Mouse (Mus musculus) G1E (cell line): ENCODE measurements at regions not wholly inside any gene's neighbourhood (a gene's known extent, or its start where the extent isn't known, plus 50 kb on each side); places are given as distances from the start of the nearest gene placed in this dataset.

Source experiments
- ATAC-seq: 2 replicates; pipeline ENCODE4 v1.8.0; 2016; ENCODE audit warnings: mild to moderate bottlenecking; ENCODE audit not compliant: insufficient number of reproducible peaks, poor library complexity, low FRiP score, severe bottlenecking; ENCODE audit errors: extremely low read depth
- DNase-seq: peaks from one replicate; pipeline ENCODE4 v3.0.0; 2012; ENCODE audit warnings: low spot score
- H3K27me3 ChIP-seq: 2 replicates; pipeline ENCODE4 v1.6.1; 2012; ENCODE audit warnings: mild to moderate bottlenecking, low read length, inconsistent platforms; ENCODE audit not compliant: insufficient read depth
- H3K36me3 ChIP-seq: replicated peaks from 2 replicates; pipeline ENCODE3; 2012; ENCODE audit warnings: mild to moderate bottlenecking, inconsistent platforms
- H3K4me1 ChIP-seq: 2 replicates; pipeline ENCODE4 v1.6.1; 2012; ENCODE audit warnings: low read depth, low read length, inconsistent platforms, mixed read lengths; ENCODE audit not compliant: insufficient read depth
- H3K4me3 ChIP-seq: 2 replicates; pipeline ENCODE4 v1.5.1; 2012; ENCODE audit warnings: low read depth, mild to moderate bottlenecking, inconsistent platforms, low read length, moderate library complexity, mixed read lengths
- H3K9me3 ChIP-seq: replicated peaks from 2 replicates; pipeline ENCODE4 v1.6.1; 2012; ENCODE audit warnings: inconsistent platforms
- CTCF ChIP-seq: IDR thresholded peaks from 2 replicates; pipeline ENCODE4 v1.5.1; 2012; ENCODE audit warnings: low read depth, low read length, inconsistent platforms, mixed read lengths
- GATA1 ChIP-seq: IDR thresholded peaks from 2 replicates; pipeline ENCODE4 v1.6.1; 2012; ENCODE audit warnings: borderline replicate concordance, low read length, inconsistent platforms, mixed read lengths
- GATA2 ChIP-seq: IDR thresholded peaks from 2 replicates; pipeline ENCODE4 v1.6.1; 2012; ENCODE audit warnings: low read depth, low read length, inconsistent platforms, borderline replicate concordance
- POLR2AphosphoS5 ChIP-seq: IDR thresholded peaks from 2 replicates; pipeline ENCODE4 v1.6.1; 2012; ENCODE audit warnings: low read depth, low read length, inconsistent platforms; ENCODE audit not compliant: insufficient replicate concordance
- TAL1 ChIP-seq: conservative IDR thresholded peaks from 2 replicates; pipeline ENCODE4 v1.6.1; 2012; ENCODE audit warnings: low read depth, low read length, inconsistent platforms, mixed read lengths

- TF ChIP-seq TAL1, result no peak
- Histone ChIP-seq H3K9me3 (no peaks in the 10 kb centered on the region), H3K27me3 (peaks cover 5% of the 10 kb centered on the region; the same call in 1 of the 2 replicates), H3K36me3 (no peaks in the 10 kb centered on the region), H3K4me3 (no peak overlapping the region), H3K4me1 (no peaks in the 10 kb centered on the region; the same call in 1 of the 2 replicates)
- ATAC-seq, result no peak
- DNase-seq, result no peak
Observed at GRCm38 (mm10) chr2:103168266-103168665, 94.8 kb downstream of the Apip start.

GRCm38 (mm10) chr2:103177361-103177760, 103.9 kb downstream of the Apip start:
- no peak for TF ChIP-seq GATA1

GRCm38 (mm10) chr2:103180298-103180927, 106.9 kb downstream of the Apip start:
- no peaks in the 10 kb centered on the region for H3K36me3 ChIP-seq
- ATAC-seq, result no peak
- DNase-seq, result no peak
- H3K4me1 ChIP-seq, result no peaks in the 10 kb centered on the region
- TF ChIP-seq GATA2 (no peak), POLR2AphosphoS5 (no peak), TAL1 (no peak), CTCF (no peak), GATA1 (no peak)
- H3K27me3 ChIP-seq, result peaks cover 23% of the 10 kb centered on the region
- H3K9me3 ChIP-seq, result no peaks in the 10 kb centered on the region
- no peak overlapping the region for H3K4me3 ChIP-seq

More at GRCm38 (mm10) chr2:103177361-103177760, 103.9 kb downstream of the Apip start:
- Histone ChIP-seq H3K36me3 (no peaks in the 10 kb centered on the region), H3K4me1 (no peaks in the 10 kb centered on the region), H3K4me3 (no peak overlapping the region), H3K27me3 (peaks cover 21% of the 10 kb centered on the region), H3K9me3 (no peaks in the 10 kb centered on the region)
- DNase-seq (no peak), ATAC-seq (no peak)

GRCm38 (mm10) chr2:103186751-103187260, 113.3 kb downstream of the Apip start:
- H3K4me3 ChIP-seq, result no peak overlapping the region
- no peaks in the 10 kb centered on the region for H3K36me3 ChIP-seq
- TF ChIP-seq GATA1 (no peak), TAL1 (no peak), CTCF (no peak), POLR2AphosphoS5 (no peak), GATA2 (no peak)
- DNase-seq, result no peak
- no peaks in the 10 kb centered on the region for H3K9me3 ChIP-seq
- ATAC-seq, result no peak
- H3K27me3 ChIP-seq, result peaks cover 23% of the 10 kb centered on the region
- H3K4me1 ChIP-seq, result no peaks in the 10 kb centered on the region

DNA sequence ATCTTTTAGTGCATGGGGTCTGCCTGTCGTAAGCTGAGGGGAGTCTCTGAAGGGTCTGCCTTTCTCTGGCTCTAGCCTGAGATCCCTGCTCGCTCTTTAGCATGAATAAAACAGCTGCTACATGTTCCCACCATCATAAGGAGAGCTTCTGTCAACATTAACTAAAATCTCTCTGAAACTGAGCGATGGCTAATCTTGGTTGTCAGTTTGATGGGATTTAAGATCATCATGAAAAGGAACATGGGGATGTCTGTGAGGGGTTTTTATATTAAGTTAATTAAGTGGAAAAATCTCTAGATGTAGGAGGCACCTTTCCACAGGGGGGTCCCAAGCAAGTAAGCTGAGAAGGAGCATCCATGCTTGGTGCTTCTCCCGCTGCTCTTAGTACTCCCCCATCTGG, 110.5 kb downstream of the Ehf start:
- Histone ChIP-seq H3K36me3 (no peaks in the 10 kb centered on the region), H3K9me3 (no peaks in the 10 kb centered on the region), H3K4me1 (no peaks in the 10 kb centered on the region), H3K27me3 (peaks cover 17% of the 10 kb centered on the region), H3K4me3 (no peak overlapping the region)
- DNase-seq, result no peak
- ATAC-seq, result no peak
- TF ChIP-seq POLR2AphosphoS5, result no peak
- no peak for TF ChIP-seq GATA2
- TF ChIP-seq CTCF, result no peak
- TF ChIP-seq TAL1, result no peak
- no peak for TF ChIP-seq GATA1

DNA sequence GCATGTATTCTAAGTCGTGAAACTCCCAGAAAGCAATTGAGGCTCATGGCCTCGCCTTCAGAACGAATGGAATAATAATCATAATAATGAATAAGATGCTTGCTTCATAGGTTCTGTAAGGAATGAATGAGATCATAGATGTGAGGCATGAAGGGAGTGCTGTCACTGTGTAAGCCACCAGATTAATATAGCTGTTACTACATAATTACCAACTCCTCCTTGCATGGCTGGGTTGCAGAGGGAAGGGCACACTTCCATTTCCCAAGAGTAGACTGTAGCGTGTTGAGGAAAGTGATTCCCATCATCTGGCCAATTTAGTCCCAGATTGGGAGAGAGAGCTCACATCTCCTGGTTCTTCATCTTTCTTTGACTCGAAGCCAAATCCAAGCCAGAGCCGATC, 102.8 kb downstream of the Ehf start:
- no peak overlapping the region for H3K4me3 ChIP-seq
- TF ChIP-seq TAL1 (no peak), CTCF (no peak), GATA1 (no peak), POLR2AphosphoS5 (no peak), GATA2 (no peak)
- ATAC-seq, result no peak

GRCm38 (mm10) chr2:103205046-103205445, 98.0 kb downstream of the Ehf start:
- no peak for TF ChIP-seq GATA1
- TF ChIP-seq TAL1, result no peak
- TF ChIP-seq GATA2, result no peak
- TF ChIP-seq POLR2AphosphoS5, result no peak
- TF ChIP-seq CTCF, result no peak
- DNase-seq (no peak), ATAC-seq (no peak)
- Histone ChIP-seq H3K4me1 (peaks cover 11% of the 10 kb centered on the region), H3K36me3 (no peaks in the 10 kb centered on the region), H3K4me3 (no peak overlapping the region), H3K9me3 (no peaks in the 10 kb centered on the region), H3K27me3 (peaks cover 32% of the 10 kb centered on the region)

More for the DNA sequence above, 102.8 kb downstream of the Ehf start:
- DNase-seq, result no peak
- H3K27me3 ChIP-seq, result peaks cover 24% of the 10 kb centered on the region
- no peaks in the 10 kb centered on the region for H3K9me3 ChIP-seq
- H3K36me3 ChIP-seq, result no peaks in the 10 kb centered on the region
- H3K4me1 ChIP-seq, result peaks cover 11% of the 10 kb centered on the region
